Mouse (Mus musculus) olfactory bulb, adult 2 months (tissue): ENCODE data around the gene Dscam. TPM values are rescaled to one million over a fixed set of nuclear protein-coding genes. Genes with fewer than 3 reads are reported as not detected.

ENCODE experiments used
- H3K27ac ChIP-seq: fragments of 200-500 bp; 2 replicates; pipeline ENCODE4 v1.5.1; 2012; ENCODE audit warnings: low read depth, low read length; ENCODE audit not compliant: insufficient read depth
- H3K4me1 ChIP-seq: fragments of 200-500 bp; 2 replicates; pipeline ENCODE4 v1.6.1; 2012; ENCODE audit warnings: low read length; ENCODE audit not compliant: control insufficient read depth, insufficient read depth
- H3K4me3 ChIP-seq: fragments of 200-500 bp; 2 replicates; pipeline ENCODE4 v1.5.1; 2012; ENCODE audit warnings: mild to moderate bottlenecking, low read depth, low read length, moderate library complexity; ENCODE audit not compliant: insufficient read depth
- CTCF ChIP-seq: fragments of 200-500 bp; IDR thresholded peaks from 2 replicates; pipeline ENCODE4 v1.5.1; 2012; ENCODE audit warnings: low read depth, mild to moderate bottlenecking, low read length, moderate library complexity; ENCODE audit not compliant: insufficient read depth
- POLR2A ChIP-seq: fragments of 200-500 bp; IDR thresholded peaks from 2 replicates; pipeline ENCODE4 v1.6.1; 2012; ENCODE audit warnings: mild to moderate bottlenecking, low read depth, low read length, moderate library complexity; ENCODE audit not compliant: insufficient read depth
- WGBS: fragments of 180-500 bp; shearing (Covaris S2); methylation state at CpG from one replicate; pipeline ENCODE4 v1.1.7; 2018; 5-methylcytosine and 5-hydroxymethylcytosine counted together
- polyA plus RNA-seq: library from polyadenylated mRNA; stranded (reverse); fragments of >200 nt; gene quantifications from 2 replicates; pipeline ENCODE4 v1.2.4, GENCODE M21; 2012; ENCODE audit warnings: low replicate concordance; ENCODE audit not compliant: missing spikeins, insufficient read depth, insufficient read length

Dscam gene
- polyA plus RNA-seq: 97.5 TPM in 1 of 2 replicates, not detected in the other

DNA sequence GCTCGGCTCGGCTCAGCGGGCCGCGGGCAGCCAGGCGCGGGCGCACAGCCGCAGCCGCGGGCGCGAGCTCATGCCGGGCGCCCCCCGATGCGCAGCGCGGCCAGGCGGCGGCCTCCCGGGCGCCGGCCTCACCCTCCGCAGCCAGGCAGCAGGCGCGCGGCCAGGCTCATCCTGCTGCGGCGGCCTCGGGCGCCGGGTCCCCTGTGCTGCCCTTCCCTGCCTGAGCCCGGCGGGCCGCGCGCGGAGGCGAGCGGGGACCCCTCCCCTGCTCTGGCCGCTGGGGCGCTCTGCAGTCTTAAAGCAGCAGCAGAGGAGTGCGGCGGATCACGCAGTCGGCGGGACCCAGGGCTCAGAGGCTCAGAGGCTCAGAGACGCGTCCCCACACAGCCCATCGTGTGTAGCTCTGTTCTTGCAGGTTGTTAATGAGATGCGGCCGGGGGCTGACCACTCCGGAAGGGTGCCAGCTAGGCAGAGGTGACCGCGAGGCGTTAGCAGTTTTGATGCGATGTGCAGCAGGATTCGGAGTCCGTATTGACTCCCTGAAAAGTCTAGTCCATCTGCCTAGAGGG lies at the start of gene Dscam:
Gene Dscam, minus strand, starts transcription at position 240 of the 569 bp plus-strand sequence.
- Histone ChIP-seq H3K4me3 (peak within 1 kb of the TSS; percentile 96), H3K27ac (peak within 1 kb of the TSS; percentile 99), H3K4me1 (peaks cover 16% of the 10 kb centered on the region)
- WGBS: 9% methylated on average over 60 of the region's 60 CpGs
- TF ChIP-seq POLR2A (0 out of 2 replicates have a peak, but pooled peaks have one; percentile 13), CTCF (no peak)

- Histone ChIP-seq H3K4me1 (no peaks in the 10 kb centered on the region), H3K27ac (no peak overlapping the region), H3K4me3 (no peak overlapping the region)
- TF ChIP-seq POLR2A: no peak
- TF ChIP-seq CTCF: no peak
- 57% methylated on average over 2 of the region's 2 CpGs for WGBS
Measured at GRCm38 (mm10) chr16:97219381-97219780, 48.8 kb upstream of the Dscam start.

GRCm38 (mm10) chr16:97209997-97210396 lies 39.4 kb upstream of the Dscam start:
- WGBS: 38% methylated on average over 5 of the region's 5 CpGs
- no peaks in the 10 kb centered on the region for H3K4me1 ChIP-seq

DNA sequence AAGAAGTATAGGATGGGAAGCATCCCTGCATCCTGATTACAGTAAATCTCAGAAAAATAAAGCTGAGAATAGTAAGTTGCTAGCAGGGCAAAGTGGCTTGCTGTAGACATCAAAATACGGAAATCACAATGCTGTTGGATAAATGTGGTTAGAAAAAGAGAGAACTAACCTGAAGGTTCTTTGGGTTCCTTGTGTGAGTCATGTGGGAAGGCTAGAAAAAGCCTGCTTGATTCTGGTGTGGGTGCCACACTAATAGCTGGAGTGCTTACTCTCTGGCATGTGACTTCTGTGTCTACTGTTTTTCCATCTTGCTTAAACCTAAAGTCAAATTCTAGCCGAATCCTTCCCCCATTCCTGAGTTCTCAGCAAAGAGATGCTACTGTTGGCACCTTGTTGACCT lies 37.7 kb upstream of the Dscam start:
- Histone ChIP-seq H3K27ac (no peak overlapping the region), H3K4me3 (no peak overlapping the region), H3K4me1 (no peaks in the 10 kb centered on the region)
- no peak for TF ChIP-seq POLR2A
- no peak for TF ChIP-seq CTCF
- WGBS: 56% methylated on average over 2 of the region's 2 CpGs

More at GRCm38 (mm10) chr16:97209997-97210396, 39.4 kb upstream of the Dscam start:
- Histone ChIP-seq H3K27ac (no peak overlapping the region), H3K4me3 (no peak overlapping the region)
- TF ChIP-seq CTCF (no peak), POLR2A (no peak)

GRCm38 (mm10) chr16:97204090-97204489 lies 33.5 kb upstream of the Dscam start:
- TF ChIP-seq CTCF: no peak
- no peak for TF ChIP-seq POLR2A
- Histone ChIP-seq H3K27ac (no peak overlapping the region), H3K4me3 (no peak overlapping the region), H3K4me1 (no peaks in the 10 kb centered on the region)
- 84% methylated on average over 2 of the region's 2 CpGs for WGBS

DNA sequence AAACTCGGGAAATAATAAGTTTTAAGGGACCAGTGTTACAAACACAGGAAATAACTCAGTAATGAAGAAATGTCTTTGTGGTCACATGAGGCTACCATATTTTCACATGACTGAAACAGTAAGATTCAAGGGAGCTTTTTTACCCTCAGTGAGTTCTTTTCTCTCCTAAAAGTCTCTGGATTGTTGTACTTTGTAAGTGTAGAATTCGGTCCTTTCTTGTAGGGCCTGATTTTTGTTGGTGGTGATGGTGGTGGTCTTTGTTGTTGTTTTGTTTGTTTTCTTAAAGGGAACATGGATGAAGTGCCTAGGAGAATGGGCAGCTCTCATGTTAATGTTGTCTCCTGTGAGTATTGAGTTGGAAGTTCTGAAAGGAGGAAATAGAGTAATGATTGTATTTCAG lies 33.0 kb upstream of the Dscam start:
- WGBS: 97% methylated on average over 2 of the region's 2 CpGs

GRCm38 (mm10) chr16:97194630-97195029 lies 24.1 kb upstream of the Dscam start:
- 83% methylated on average over 2 of the region's 2 CpGs for WGBS
- Histone ChIP-seq H3K4me1 (no peaks in the 10 kb centered on the region), H3K4me3 (no peak overlapping the region), H3K27ac (no peak overlapping the region)
- TF ChIP-seq CTCF (no peak), POLR2A (no peak)

More for the DNA sequence above, 33.0 kb upstream of the Dscam start:
- TF ChIP-seq POLR2A (no peak), CTCF (no peak)
- Histone ChIP-seq H3K4me3 (no peak overlapping the region), H3K27ac (no peak overlapping the region), H3K4me1 (no peaks in the 10 kb centered on the region)

DNA sequence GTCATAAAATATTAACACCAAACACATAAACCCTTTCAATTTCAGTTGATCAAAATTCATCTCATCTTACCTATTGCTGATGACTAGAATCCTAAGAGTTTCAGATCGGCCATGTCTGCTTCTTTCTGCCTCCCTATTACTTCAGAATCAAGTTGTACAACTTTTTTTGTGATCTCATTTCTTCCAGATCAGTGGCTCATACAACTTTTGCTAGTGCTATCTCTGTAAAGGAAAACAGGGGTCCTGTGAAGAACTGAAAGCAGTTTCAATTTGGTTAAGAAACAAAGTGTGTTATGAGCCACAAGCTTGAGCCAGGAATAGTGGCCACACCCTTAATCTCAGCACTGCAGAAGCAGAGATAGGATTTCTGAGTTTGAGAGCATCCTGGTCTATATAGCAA lies 23.6 kb upstream of the Dscam start:
- no peak overlapping the region for H3K27ac ChIP-seq
- 79% methylated on average over 1 of the region's 1 CpGs for WGBS
- H3K4me1 ChIP-seq: no peaks in the 10 kb centered on the region
- TF ChIP-seq CTCF (no peak), POLR2A (no peak)
- H3K4me3 ChIP-seq: no peak overlapping the region

DNA sequence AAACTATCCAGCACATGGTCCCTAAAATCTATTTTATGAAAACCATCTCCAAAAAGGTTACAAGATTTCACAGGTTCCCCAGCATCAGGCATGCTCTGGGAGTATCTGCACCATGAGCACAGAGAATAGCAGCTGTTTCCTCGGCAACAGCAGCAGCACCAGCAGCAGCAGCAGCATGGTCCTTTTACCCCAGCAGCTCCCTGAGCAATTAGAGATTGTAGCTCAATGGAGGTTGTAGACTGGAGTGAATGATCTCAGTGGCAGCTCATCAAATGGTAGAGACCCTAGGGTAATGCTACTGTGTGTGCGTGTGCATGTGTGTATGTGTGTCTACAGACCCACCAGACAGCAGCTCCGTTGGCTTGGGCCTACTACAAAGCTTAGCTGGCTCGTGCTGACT lies 21.7 kb upstream of the Dscam start:
- Histone ChIP-seq H3K4me1 (no peaks in the 10 kb centered on the region), H3K27ac (no peak overlapping the region), H3K4me3 (no peak overlapping the region)
- 65% methylated on average over 4 of the region's 4 CpGs for WGBS
- TF ChIP-seq CTCF: no peak
- no peak for TF ChIP-seq POLR2A

GRCm38 (mm10) chr16:97190604-97191003 lies 20.1 kb upstream of the Dscam start:
- no peaks in the 10 kb centered on the region for H3K4me1 ChIP-seq
- H3K4me3 ChIP-seq: no peak overlapping the region
- no peak for TF ChIP-seq POLR2A
- TF ChIP-seq CTCF: no peak
- H3K27ac ChIP-seq: no peak overlapping the region
- 91% methylated on average over 1 of the region's 1 CpGs for WGBS
